Mouse (Mus musculus) testis, adult 2 months (tissue): ENCODE data around the gene Cacna1e.

ENCODE experiments used
- CTCF ChIP-seq: fragments of 200-500 bp; IDR thresholded peaks from 2 replicates; pipeline ENCODE4 v1.5.1; 2012; ENCODE audit warnings: low read depth, mild to moderate bottlenecking, inconsistent platforms, low read length, moderate library complexity; ENCODE audit not compliant: control insufficient read depth, insufficient read depth, insufficient replicate concordance
- POLR2A ChIP-seq: fragments of 200-500 bp; IDR thresholded peaks from 2 replicates; pipeline ENCODE4 v1.6.1; 2012; ENCODE audit warnings: low read depth, mild to moderate bottlenecking, inconsistent platforms, low read length, moderate library complexity; ENCODE audit not compliant: control insufficient read depth

DNA sequence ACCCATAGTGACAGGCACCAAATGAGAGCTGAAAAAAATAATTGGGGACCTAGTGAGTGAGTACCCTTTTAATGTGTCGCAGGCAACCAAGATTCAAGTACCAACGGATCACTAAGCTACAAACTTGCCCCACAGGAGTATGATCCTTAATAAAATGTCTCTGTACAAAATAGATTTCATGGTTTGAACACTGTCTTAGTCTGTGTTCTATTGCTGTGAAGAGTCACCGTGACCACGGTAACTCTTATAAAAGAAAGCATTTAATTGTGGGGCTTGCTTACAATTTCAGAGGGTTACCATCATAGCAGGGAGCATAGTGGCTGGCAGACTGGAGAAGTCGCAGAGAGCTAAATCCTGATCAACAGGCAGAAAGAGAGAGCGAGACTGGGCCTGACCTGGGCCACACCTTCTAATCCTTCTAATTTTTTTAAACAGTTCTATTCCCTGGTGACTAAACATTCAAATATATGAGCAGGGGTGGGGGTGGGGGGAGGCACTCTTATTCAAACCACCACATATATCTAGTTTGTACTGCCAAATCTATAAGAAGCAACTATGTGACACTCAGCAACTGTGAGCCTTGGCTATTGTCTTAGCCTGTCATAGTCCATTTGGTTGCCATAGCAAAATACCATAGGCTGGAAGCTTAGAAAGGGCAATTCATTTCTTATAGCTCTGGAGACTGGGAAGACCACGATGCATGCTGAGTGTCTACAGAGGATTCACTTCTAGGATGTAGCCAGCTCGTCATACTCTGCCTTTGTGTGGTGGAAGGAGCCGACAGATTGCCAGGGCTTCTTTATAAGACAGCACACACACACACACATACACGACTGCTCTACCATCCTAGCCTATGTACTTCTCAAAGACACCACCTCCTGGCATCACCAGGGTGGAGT is 52.8 kb downstream of the Cacna1e start:
- no peak for TF ChIP-seq CTCF
- no peak for TF ChIP-seq POLR2A
